Mouse (Mus musculus): Measurements from ENCODE around the gene Chrm1.

DNA sequence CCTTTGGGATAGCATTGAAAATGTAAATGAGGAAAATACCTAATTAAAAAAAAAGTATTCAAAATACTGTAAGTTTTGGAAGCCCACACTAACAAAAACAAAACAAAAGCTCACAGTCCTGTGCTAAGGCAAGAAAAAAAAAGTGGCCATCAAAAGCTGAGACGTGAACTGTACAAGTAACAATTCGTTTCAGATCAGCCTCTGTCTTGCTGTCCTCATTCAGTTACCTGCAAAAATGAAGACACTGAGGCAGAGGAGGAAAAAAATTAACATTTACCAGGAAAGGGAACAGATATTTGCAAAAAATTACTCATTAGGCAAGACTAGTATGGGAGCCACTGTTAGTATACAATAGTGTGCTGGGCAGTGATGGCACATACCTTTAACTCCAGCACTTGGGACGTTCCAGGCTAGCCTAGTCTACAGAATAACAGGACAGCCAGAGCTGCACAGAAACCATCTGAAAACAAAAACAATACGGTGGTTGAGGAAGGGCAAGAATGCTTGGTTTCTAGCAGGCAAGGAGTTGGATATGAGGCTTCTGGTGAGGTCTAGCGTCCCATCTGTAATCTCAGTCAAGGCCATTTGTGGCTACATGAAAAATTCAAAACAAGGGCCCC lies 64.0 kb downstream of the Chrm1 start:
- no peak for TF ChIP-seq CTCF (IDR thresholded peaks at IDR 0.05; ENCODE audit: control insufficient read depth, insufficient read depth, insufficient read length)
- TF ChIP-seq USF1 (IDR thresholded peaks at IDR 0.05; ENCODE audit: low read depth), result no peak
- no peak for TF ChIP-seq CEBPB (IDR thresholded peaks at IDR 0.05; ENCODE audit: low read depth)
- TF ChIP-seq MAX (IDR thresholded peaks at IDR 0.05), result peak; percentile 6
- TF ChIP-seq MYOD1 (IDR thresholded peaks at IDR 0.05; ENCODE audit: control insufficient read depth, insufficient read length, low read depth), result no peak
